Comparison of ENCODE assay signal across 25 mouse cellular contexts in genomic region chr10:128728059-128728458, GRCm38 (mm10). TPM values are rescaled to one million over a fixed set of nuclear protein-coding genes. Genes with fewer than 3 reads are reported as not detected.
"Had no signal": no experiment of that assay in that cellular context is flagged by ENCODE, and none has a peak within 500 bp of the region (broad histone marks: within the 10 kb centered on the region; RNA-seq: fewer than 3 reads in every experiment).

No protein-coding gene starts in this region.

- ATAC-seq: forebrain, embryonic 13.5 days; forebrain, embryonic 14.5 days; forebrain, embryonic 15.5 days; forebrain, embryonic 16.5 days; forebrain, postnatal 0 days had no signal

- DNase-seq: cerebellum, adult 18-20 months; cerebellum, adult 2 months; cerebellum, adult 8-10 months; cerebellum, adult 9-10 months; cerebellum, adult 9-11 months; cerebellum, postnatal 10 days; cerebellum, postnatal 14 days; cerebellum, postnatal 25 days; cerebellum, postnatal 36 days; embryo, embryonic 11 days; forebrain, postnatal 0 days; gastrocnemius, adult 2 months; gastrocnemius, postnatal 10 days; gastrocnemius, postnatal 14 days; gastrocnemius, postnatal 25 days; gastrocnemius, postnatal 36 days; heart, adult 11 months; heart, adult 18-20 months; heart, adult 2 months had no signal

RNA-seq across cellular contexts. Expression of gene Pmel, which starts 24.1 kb away (rescaled TPM):
- total RNA-seq: common myeloid progenitor, adult 5-6 weeks; gastrocnemius, adult 18-20 months; gastrocnemius, adult 2 months had no signal
